Mouse (Mus musculus): ENCODE measurements around the gene A3galt2. TPM values are rescaled to one million over a fixed set of nuclear protein-coding genes. Genes with fewer than 3 reads are reported as not detected.

A3galt2 gene
- polyA plus RNA-seq, 2 experiments: 0.04 to 0.06 TPM

DNA sequence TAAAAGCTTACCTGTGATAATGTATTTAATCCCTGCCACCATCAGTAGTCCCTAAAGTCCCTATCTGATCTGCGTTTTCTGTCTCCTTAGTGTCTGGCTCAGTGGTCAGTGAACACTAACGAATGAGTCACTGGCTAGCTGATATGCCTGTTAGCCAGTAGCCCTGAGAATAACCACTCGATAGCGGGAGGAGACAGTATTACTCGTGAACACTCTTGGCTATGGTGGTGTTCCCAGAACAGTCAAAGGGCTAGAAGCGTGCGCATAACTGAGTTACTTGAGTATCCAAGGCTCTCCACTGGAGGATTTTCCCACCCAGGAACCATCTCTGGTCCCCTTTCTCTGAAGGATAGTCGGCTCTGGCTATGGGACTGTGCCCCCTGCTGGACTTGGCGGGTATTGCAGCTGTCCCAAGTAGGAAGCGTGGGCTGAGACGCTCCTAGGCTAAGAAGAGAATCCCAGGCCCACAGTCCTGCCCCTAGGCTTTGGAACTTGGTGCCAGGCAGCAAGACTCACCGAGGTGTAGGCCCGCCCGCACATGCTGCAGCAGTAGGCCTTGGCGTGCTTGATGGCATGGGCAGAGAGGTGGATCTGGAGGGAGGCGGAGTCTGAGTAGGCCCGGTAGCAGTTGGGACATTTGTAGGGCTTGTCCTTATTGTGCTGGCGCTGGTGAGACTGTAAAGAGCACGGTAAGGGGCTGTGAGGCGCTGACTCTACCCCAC lies 21.6 kb downstream of the A3galt2 start:
- 54% methylated on average over 20 of the region's 20 CpGs for WGBS (ENCODE audit: insufficient replicate concordance)
- ATAC-seq (ENCODE audit: insufficient read depth) (peak; percentile 35; the same call in 1 of the 2 replicates), DNase-seq (ENCODE audit: low read depth in 3 of 3, low spot score in 3 of 3) (peak in 2 of 3 experiments; percentile 35 to 38)
- Histone ChIP-seq H3K27me3 (ENCODE audit: control insufficient read depth, insufficient read depth, low read length) (no peaks in the 10 kb centered on the region), H3K9ac (replicated peaks) (no peak overlapping the region), H3K4me1 (replicated peaks; ENCODE audit: control insufficient read depth in 2 of 2, insufficient read depth in 2 of 2, low read length in 1 of 2) (no peaks in the 10 kb centered on the region), H3K36me3 (replicated peaks; ENCODE audit: control insufficient read depth, insufficient read depth, low read depth) (no peaks in the 10 kb centered on the region; the same call in 1 of the 2 replicates), H3K9me3 (ENCODE audit: control insufficient read depth, low read length) (no peaks in the 10 kb centered on the region), H3K27ac (no peak overlapping the region), H3K4me2 (ENCODE audit: low read depth) (no peak overlapping the region), H3K4me3 (ENCODE audit: insufficient read depth in 1 of 2, low read depth in 2 of 2, low read length in 2 of 2) (no peak overlapping the region)
- TF ChIP-seq CTCF (IDR thresholded peaks at IDR 0.05; ENCODE audit: low read depth) (peak; percentile 99), EP300 (IDR thresholded peaks at IDR 0.05; ENCODE audit: low read depth) (no peak)

GRCm38 (mm10) chr4:128777593-128777992 lies 22.4 kb downstream of the A3galt2 start:
- Histone ChIP-seq H3K4me2 (ENCODE audit: low read depth) (no peak overlapping the region), H3K36me3 (replicated peaks; ENCODE audit: control insufficient read depth, insufficient read depth, low read depth) (peaks cover 6% of the 10 kb centered on the region; the same call in 1 of the 2 replicates)
- no peak for ATAC-seq (ENCODE audit: insufficient read depth)

GRCm38 (mm10) chr4:128782037-128782436 lies 26.9 kb downstream of the A3galt2 start:
- peaks cover 22% of the 10 kb centered on the region for H3K36me3 ChIP-seq (replicated peaks; ENCODE audit: control insufficient read depth, insufficient read depth, low read depth)
- H3K9ac ChIP-seq (replicated peaks): no peak overlapping the region
- no peak overlapping the region for H3K27ac ChIP-seq
- DNase-seq (ENCODE audit: low read depth in 3 of 3, low spot score in 3 of 3) (no peak), ATAC-seq (ENCODE audit: insufficient read depth) (no peak)
- TF ChIP-seq EP300 (IDR thresholded peaks at IDR 0.05; ENCODE audit: low read depth) (no peak), CTCF (IDR thresholded peaks at IDR 0.05; ENCODE audit: low read depth) (no peak)
- H3K4me2 ChIP-seq (ENCODE audit: low read depth): no peak overlapping the region
- no peaks in the 10 kb centered on the region for H3K9me3 ChIP-seq (ENCODE audit: control insufficient read depth, low read length)
- no peaks in the 10 kb centered on the region for H3K27me3 ChIP-seq (ENCODE audit: control insufficient read depth, insufficient read depth, low read length)
- H3K4me1 ChIP-seq (replicated peaks; ENCODE audit: control insufficient read depth in 2 of 2, insufficient read depth in 2 of 2, low read length in 1 of 2): peaks cover 0 to 12% of the 10 kb centered on the region in 2 experiments; a peak in 3 of 4 replicates
- no peak overlapping the region for H3K4me3 ChIP-seq (ENCODE audit: insufficient read depth in 1 of 2, low read depth in 2 of 2, low read length in 2 of 2)
- 82% methylated on average over 7 of the region's 7 CpGs for WGBS (ENCODE audit: insufficient replicate concordance)

More at GRCm38 (mm10) chr4:128777593-128777992, 22.4 kb downstream of the A3galt2 start:
- no peaks in the 10 kb centered on the region for H3K27me3 ChIP-seq (ENCODE audit: control insufficient read depth, insufficient read depth, low read length)
- H3K27ac ChIP-seq: no peak overlapping the region
- no peak overlapping the region for H3K4me3 ChIP-seq (ENCODE audit: insufficient read depth in 1 of 2, low read depth in 2 of 2, low read length in 2 of 2)
- TF ChIP-seq CTCF (IDR thresholded peaks at IDR 0.05; ENCODE audit: low read depth) (no peak), EP300 (IDR thresholded peaks at IDR 0.05; ENCODE audit: low read depth) (no peak)
- WGBS (ENCODE audit: insufficient replicate concordance): 77% methylated on average over 11 of the region's 11 CpGs
- no peaks in the 10 kb centered on the region for H3K9me3 ChIP-seq (ENCODE audit: control insufficient read depth, low read length)
- no peak for DNase-seq (ENCODE audit: low read depth in 3 of 3, low spot score in 3 of 3)
- no peak overlapping the region for H3K9ac ChIP-seq (replicated peaks)
- H3K4me1 ChIP-seq (replicated peaks; ENCODE audit: control insufficient read depth in 2 of 2, insufficient read depth in 2 of 2, low read length in 1 of 2): peaks cover 0 to 5% of the 10 kb centered on the region in 2 experiments; a peak in 2 of 4 replicates

DNA sequence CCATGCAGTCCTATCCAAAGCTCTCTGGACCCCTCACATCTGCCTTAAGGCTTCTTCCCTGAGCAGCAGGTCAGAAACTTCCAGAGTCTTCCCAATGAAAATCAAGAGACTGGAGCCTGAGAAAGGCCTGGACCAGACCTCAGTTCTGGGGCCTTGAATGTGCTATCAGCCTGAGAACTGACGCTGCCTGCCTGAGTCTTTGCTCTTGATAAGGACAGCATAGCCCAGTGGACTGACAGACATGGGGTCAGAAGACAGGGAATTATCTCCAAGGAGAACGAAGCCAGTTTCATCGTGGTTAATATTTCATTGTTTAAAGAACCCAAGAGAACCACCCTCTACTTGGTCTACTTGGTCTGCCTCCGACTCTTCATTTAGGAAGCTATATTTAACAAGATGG lies 27.5 kb downstream of the A3galt2 start:
- H3K9ac ChIP-seq (replicated peaks): no peak overlapping the region
- ATAC-seq (ENCODE audit: insufficient read depth): peak; percentile 45; the same call in 1 of the 2 replicates

GRCm38 (mm10) chr4:128784950-128785631 lies 29.9 kb downstream of the A3galt2 start:
- peaks cover 0 to 12% of the 10 kb centered on the region in 2 experiments; a peak in 3 of 4 replicates for H3K4me1 ChIP-seq (replicated peaks; ENCODE audit: control insufficient read depth in 2 of 2, insufficient read depth in 2 of 2, low read length in 1 of 2)
- no peak for DNase-seq (ENCODE audit: low read depth in 3 of 3, low spot score in 3 of 3)
- WGBS (ENCODE audit: insufficient replicate concordance): 81% methylated on average over 15 of the region's 15 CpGs
- no peaks in the 10 kb centered on the region for H3K27me3 ChIP-seq (ENCODE audit: control insufficient read depth, insufficient read depth, low read length)
- no peak for TF ChIP-seq CTCF (IDR thresholded peaks at IDR 0.05; ENCODE audit: low read depth)
- no peak for TF ChIP-seq EP300 (IDR thresholded peaks at IDR 0.05; ENCODE audit: low read depth)
- H3K4me2 ChIP-seq (ENCODE audit: low read depth): no peak overlapping the region
- H3K36me3 ChIP-seq (replicated peaks; ENCODE audit: control insufficient read depth, insufficient read depth, low read depth): peaks cover 26% of the 10 kb centered on the region
- H3K4me3 ChIP-seq (ENCODE audit: insufficient read depth in 1 of 2, low read depth in 2 of 2, low read length in 2 of 2): no peak overlapping the region
- H3K9me3 ChIP-seq (ENCODE audit: control insufficient read depth, low read length): no peaks in the 10 kb centered on the region
- no peak overlapping the region for H3K9ac ChIP-seq (replicated peaks)
- ATAC-seq (ENCODE audit: insufficient read depth): no peak
- H3K27ac ChIP-seq: no peak overlapping the region

More for the DNA sequence above, 27.5 kb downstream of the A3galt2 start:
- Histone ChIP-seq H3K4me2 (ENCODE audit: low read depth) (no peak overlapping the region), H3K27me3 (ENCODE audit: control insufficient read depth, insufficient read depth, low read length) (no peaks in the 10 kb centered on the region), H3K4me1 (replicated peaks; ENCODE audit: control insufficient read depth in 2 of 2, insufficient read depth in 2 of 2, low read length in 1 of 2) (peaks cover 0 to 12% of the 10 kb centered on the region in 2 experiments; a peak in 3 of 4 replicates), H3K9me3 (ENCODE audit: control insufficient read depth, low read length) (no peaks in the 10 kb centered on the region), H3K36me3 (replicated peaks; ENCODE audit: control insufficient read depth, insufficient read depth, low read depth) (peaks cover 22% of the 10 kb centered on the region), H3K27ac (no peak overlapping the region), H3K4me3 (ENCODE audit: insufficient read depth in 1 of 2, low read depth in 2 of 2, low read length in 2 of 2) (no peak overlapping the region)
- 16% methylated on average over 4 of the region's 4 CpGs for WGBS (ENCODE audit: insufficient replicate concordance)
- peak; percentile 39 for TF ChIP-seq EP300 (IDR thresholded peaks at IDR 0.05; ENCODE audit: low read depth)
- TF ChIP-seq CTCF (IDR thresholded peaks at IDR 0.05; ENCODE audit: low read depth): no peak
- DNase-seq (ENCODE audit: low read depth in 3 of 3, low spot score in 3 of 3): no peak
